Mouse (Mus musculus) thymus, postnatal 4 days (tissue): ENCODE results near the gene Map3k7.
A peak's percentile ranks its signal among the peaks of the same experiment; 100 is the strongest.
"Not testable (repeated sequence)": the region's sequence is repeated elsewhere in the genome, so short reads cannot be mapped to it uniquely, and the experiment has no call there.

Experiments
- DNase-seq: peaks from one replicate; pipeline ENCODE4 v3.0.0; 2021

The Map3k7 gene

DNA sequence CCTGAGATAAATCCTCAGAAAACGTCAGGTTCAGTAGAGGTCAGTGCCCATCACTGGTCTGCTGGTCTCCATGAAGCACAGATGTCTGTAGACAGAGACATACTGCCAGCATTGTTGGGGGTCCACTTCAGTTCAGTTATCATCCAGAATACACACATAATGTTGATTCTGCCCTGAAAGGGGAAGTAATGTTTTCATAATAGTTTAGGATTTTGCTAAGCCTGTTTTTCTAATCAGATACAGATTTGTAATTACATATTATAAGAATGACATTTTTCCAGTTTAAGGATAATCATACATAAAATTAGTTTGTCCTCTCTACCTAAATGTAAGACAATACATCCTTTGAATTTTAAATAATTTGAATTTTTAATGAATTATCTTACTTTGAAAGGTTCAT, 30.0 kb downstream of the Map3k7 start:
- no peak for DNase-seq

GRCm38 (mm10) chr4:32001498-32001897, 37.6 kb downstream of the Map3k7 start:
- no peak for DNase-seq

- DNase-seq = no peak
Observed at GRCm38 (mm10) chr4:32004773-32005591, 41.1 kb downstream of the Map3k7 start.

- no peak for DNase-seq
Observed at GRCm38 (mm10) chr4:32007174-32007573, 43.3 kb downstream of the Map3k7 start.

DNA sequence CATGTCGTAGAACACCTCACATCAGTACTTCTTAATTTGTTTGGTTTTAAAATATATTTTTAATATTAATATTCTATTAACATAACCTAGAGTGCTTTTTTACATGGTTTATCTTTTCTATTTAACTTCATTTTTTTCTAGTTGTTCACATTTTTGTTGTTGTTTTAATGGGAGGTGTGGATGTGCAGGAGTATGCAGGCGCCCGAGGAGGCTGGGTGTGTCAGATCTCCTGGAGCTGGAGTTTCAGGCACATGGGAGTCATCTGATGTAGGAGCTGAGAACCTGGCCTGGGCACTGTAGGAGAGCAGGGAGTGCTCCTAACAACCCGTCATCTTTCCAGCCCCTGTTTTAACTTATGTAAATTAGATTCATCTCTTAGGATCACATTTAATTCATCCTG, 44.2 kb downstream of the Map3k7 start:
- DNase-seq = no peak

- DNase-seq = no peak
Observed at GRCm38 (mm10) chr4:32010808-32011207, 46.9 kb downstream of the Map3k7 start.

GRCm38 (mm10) chr4:32011218-32011973, 47.5 kb downstream of the Map3k7 start:
- no peak for DNase-seq

DNA sequence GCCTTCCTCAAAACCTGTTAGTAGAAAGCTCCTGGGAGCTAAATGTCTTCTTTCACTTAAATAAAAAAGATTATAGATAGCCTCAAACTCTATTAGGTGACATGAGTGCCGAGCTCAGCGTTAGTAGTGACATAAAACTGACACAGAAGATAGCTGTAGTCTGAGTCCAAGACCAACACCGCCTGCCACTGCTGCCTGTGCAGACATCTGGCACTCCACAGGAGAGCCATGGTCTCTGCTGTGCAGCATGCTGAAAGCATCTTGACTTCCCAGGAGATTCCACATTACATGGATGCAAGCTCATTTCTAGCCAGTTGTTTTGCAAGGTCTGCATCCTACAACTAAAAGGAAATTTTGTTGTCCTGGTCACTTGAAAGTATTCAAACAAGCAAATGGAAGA, 57.2 kb downstream of the Map3k7 start:
- no peak for DNase-seq

GRCm38 (mm10) chr4:32022321-32022720, 58.4 kb downstream of the Map3k7 start:
- no peak for DNase-seq

- DNase-seq = not testable (repeated sequence)
Observed at GRCm38 (mm10) chr4:32024170-32024569, 60.3 kb downstream of the Map3k7 start.

GRCm38 (mm10) chr4:32025105-32025504, 61.2 kb downstream of the Map3k7 start:
- DNase-seq = no peak

DNA sequence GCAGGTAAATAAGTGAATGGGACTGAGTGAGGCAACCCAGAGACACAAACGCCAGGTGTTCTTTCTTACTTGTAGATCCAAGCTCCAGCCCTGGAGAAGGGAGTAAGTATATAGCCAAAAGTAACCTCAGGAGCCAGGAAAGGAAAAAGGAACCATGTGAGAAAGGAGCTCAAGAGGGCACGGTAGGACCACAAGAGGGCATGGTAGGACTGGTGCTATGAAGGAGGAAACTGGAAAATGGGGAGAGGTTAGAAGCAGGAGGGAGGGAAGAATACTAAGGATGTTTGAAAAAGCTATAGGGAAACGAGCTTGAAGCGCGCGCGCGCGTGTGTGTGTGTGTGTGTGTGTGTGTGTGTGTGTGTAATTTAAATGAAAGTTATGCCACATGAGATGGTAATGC, 63.2 kb downstream of the Map3k7 start:
- no peak for DNase-seq

- no peak for DNase-seq
Observed at GRCm38 (mm10) chr4:32037267-32037666, 73.4 kb downstream of the Map3k7 start.

DNA sequence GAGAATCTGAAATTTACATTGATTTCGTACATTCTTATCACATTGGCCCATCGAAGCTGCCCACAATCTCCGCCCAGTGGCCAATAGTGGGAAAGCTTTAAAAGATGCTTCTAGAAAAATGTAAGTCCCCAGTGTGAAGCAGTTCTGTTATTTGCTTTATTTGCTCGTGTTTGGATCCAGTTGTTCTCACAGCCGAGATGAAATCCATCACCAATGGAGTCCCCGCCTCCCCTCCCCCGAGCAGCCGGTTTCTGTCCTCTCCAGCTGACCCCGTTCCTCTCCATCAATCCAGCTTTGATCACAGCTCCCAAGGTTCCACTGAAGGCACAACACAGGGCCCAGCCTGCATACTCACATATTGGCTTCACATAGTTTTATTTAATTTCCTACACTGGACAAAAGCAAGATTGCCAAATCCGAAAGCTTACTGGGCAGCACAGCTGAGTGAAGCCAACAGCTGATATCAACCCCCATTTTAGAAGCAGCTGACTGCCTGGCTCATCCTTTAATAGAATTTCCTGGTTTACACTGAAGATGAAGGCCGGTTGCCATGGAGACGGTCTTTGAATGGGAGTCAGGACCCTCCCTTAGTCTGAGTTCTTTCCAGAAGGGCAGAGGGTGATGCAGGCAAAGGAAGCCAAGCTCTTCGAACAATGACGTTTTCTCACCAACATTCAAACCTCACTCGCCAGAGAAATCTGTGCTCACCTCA, 78.0 kb downstream of the Map3k7 start:
- no peak for DNase-seq

DNA sequence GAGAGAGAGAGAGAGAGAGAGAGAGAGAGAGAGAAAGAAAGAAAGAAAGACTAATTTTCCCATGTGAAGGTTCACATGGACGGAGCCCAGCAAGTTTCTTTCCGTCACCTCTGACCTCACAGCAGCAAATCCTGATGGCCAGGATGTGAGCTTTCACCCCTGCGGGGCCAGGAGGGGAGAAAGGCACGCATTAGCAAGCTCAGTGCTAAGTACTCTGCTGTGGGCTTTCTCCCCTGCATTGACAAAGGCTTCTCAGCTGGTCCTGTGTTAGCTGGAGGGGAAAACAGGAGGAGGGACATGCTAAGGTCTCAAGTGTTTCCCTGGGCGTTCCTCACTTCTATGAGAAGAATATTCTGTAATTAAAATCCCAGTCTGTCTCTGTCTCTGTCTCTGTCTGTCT, 81.3 kb downstream of the Map3k7 start:
- DNase-seq = no peak

DNA sequence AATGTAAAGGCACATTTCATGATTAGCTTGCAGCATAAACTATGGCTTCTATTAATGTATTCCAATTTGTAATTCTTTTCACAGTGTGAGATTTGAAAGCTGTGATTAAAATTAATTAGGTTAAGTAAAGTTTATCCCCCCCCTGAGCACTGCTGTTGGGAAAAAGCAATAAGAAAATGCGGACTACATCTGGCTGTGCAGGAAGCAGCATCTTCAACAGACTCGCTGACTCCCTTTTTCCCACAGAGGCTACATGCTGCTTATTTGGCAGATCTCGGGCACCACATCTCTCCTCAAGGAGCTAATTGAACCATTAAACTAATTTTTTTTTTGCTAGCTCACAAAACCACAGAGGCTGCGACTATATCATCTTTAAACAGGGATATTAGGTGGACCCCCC, 85.9 kb downstream of the Map3k7 start:
- no peak for DNase-seq

GRCm38 (mm10) chr4:32053171-32053570, 89.3 kb downstream of the Map3k7 start:
- no peak for DNase-seq

DNA sequence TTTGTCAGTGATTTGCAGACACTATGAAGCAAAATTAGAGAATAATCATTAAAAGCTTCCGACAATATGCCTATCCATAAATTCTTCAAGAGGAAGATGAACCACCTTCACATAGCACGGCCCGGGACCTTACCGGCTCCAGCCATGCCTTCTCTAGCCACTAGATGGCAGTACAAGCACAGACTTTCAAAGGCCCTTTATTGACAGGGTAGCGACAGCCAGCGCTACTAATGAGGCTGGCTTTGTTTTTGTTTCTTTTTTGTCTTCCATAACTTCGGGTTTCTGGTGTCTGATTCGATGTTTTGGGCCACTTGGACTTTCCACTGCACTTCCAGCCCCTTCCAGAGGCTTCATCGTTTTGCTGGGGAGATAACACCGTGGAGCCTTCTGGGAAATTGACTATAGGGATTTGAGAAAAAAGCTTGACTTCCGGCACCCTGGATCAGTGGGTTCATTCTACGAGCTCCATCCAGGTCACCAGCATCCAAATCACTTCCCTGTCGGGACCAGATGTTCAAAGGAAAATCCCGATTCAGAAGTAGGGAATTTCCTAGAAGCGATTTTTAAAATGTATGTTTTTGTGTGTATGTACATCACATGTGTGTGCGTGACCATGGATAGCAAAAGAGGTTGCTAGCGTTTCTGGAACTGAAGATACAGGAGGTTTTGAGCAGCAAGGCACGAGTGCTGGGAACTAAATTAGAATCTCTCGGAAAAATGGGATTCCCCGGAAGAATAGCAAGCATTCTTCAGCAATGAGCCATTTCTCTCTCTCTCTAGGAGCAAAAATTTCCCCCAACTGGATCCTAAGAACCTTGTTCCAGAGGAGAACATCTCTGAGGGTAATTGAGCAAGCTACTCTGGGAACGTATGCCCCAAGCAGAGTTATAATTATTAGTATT, 91.5 kb downstream of the Map3k7 start:
- DNase-seq = peak; percentile 87

DNA sequence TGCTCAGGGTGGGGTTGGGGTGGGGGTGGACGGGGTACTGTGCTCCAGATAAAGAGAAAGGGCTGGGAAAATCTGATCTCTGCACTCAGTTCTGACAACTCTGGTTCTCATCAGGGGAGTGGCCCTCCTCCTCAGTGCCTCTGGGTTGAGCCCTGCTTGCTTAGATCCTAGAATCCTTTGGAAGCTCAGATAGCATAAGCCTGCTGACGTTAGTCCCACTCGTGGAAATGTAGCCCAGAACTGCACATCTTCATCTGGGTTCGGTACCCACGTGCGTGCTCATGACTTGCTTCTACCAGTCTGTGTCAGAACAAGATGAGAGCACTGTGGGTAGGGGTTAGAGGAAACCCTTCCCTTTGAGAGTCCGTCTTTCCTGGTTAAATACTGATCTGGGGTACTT, 92.5 kb downstream of the Map3k7 start:
- no peak for DNase-seq

- peak; percentile 43 for DNase-seq
Observed at GRCm38 (mm10) chr4:32057102-32057501, 93.2 kb downstream of the Map3k7 start.

GRCm38 (mm10) chr4:32060686-32061085, 96.8 kb downstream of the Map3k7 start:
- no peak for DNase-seq

DNA sequence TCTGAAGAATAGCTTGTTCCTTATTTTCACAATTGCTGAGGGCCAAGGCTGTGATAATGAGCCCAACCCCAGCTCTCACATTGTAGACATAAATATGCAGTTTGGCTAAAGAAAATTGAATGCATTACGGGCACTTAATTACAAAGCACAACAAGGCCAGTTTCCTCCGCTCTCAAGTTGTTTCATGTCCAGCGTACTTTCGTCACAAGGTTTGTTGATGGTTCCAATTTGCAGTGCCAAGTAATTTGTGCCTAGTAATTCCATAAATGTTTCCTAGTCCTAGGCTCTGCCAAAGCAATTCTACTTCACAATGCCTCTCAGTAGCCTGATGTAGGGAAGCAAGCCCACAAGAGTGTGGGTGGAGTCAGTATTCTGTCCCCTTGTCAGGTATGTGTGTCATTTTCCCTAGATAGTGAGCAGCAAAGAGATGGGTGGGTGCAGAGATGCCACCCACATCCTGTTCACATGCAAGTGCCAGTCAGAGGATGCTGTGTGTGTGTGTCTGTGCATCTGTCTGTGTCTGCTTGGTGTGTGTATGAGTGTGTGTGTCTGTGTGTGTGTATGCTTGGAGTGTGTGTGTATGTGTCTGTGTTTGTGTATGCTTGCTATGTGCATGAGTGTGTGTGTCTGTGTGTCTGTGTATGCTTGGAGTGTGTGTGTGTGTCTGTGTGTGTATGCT, 98.6 kb downstream of the Map3k7 start:
- no peak for DNase-seq
